Mouse (Mus musculus) fibroblast of lung, adult 2 months (primary cell): ENCODE data around the gene Casq2.
A peak's percentile ranks its signal among the peaks of the same experiment; 100 is the strongest.

Source experiments
- DNase-seq: peaks from one replicate; pipeline ENCODE4 v3.0.0-alpha.2; 2011; ENCODE audit warnings: low read depth

Gene Casq2

GRCm38 (mm10) chr3:102083589-102084230, 2.5 kb upstream of the Casq2 start:
- DNase-seq = no peak

- DNase-seq = no peak
Observed at GRCm38 (mm10) chr3:102084833-102085491, 1.3 kb upstream of the Casq2 start.

- DNase-seq = no peak
Observed at GRCm38 (mm10) chr3:102085719-102086118, 496 bp upstream of the Casq2 start.

GRCm38 (mm10) chr3:102094841-102095240, 8.6 kb downstream of the Casq2 start:
- no peak for DNase-seq

GRCm38 (mm10) chr3:102095412-102095811, 9.2 kb downstream of the Casq2 start:
- DNase-seq = no peak

GRCm38 (mm10) chr3:102096366-102096765, 10.2 kb downstream of the Casq2 start:
- no peak for DNase-seq

GRCm38 (mm10) chr3:102096976-102097375, 10.8 kb downstream of the Casq2 start:
- no peak for DNase-seq

GRCm38 (mm10) chr3:102099242-102099641, 13.0 kb downstream of the Casq2 start:
- no peak for DNase-seq

GRCm38 (mm10) chr3:102099793-102100192, 13.6 kb downstream of the Casq2 start:
- no peak for DNase-seq

- no peak for DNase-seq
Observed at GRCm38 (mm10) chr3:102101445-102101844, 15.2 kb downstream of the Casq2 start.

- peak; percentile 36 for DNase-seq
Observed at GRCm38 (mm10) chr3:102103811-102104565, 17.8 kb downstream of the Casq2 start.

- peak; percentile 69 for DNase-seq
Observed at GRCm38 (mm10) chr3:102108201-102108600, 22.0 kb downstream of the Casq2 start.

GRCm38 (mm10) chr3:102111979-102112599, 25.9 kb downstream of the Casq2 start:
- DNase-seq = no peak

GRCm38 (mm10) chr3:102120947-102121346, 34.7 kb downstream of the Casq2 start:
- DNase-seq = no peak

- DNase-seq = no peak
Observed at GRCm38 (mm10) chr3:102122046-102122445, 35.8 kb downstream of the Casq2 start.

- no peak for DNase-seq
Observed at GRCm38 (mm10) chr3:102123654-102124053, 37.4 kb downstream of the Casq2 start.

GRCm38 (mm10) chr3:102125546-102125945, 39.3 kb downstream of the Casq2 start:
- no peak for DNase-seq

- no peak for DNase-seq
Observed at GRCm38 (mm10) chr3:102127114-102127513, 40.9 kb downstream of the Casq2 start.

GRCm38 (mm10) chr3:102128242-102128641, 42.0 kb downstream of the Casq2 start:
- DNase-seq = no peak

- DNase-seq = no peak
Observed at GRCm38 (mm10) chr3:102130478-102130877, 44.3 kb downstream of the Casq2 start.

GRCm38 (mm10) chr3:102131627-102132324, 45.6 kb downstream of the Casq2 start:
- DNase-seq = no peak
